Mouse (Mus musculus) small intestine, adult 2 months (tissue): ENCODE data around the gene Atoh7. TPM values are rescaled to one million over a fixed set of nuclear protein-coding genes. Genes with fewer than 3 reads are reported as not detected.
A peak's percentile ranks its signal among the peaks of the same experiment; 100 is the strongest.

Source experiments
- H3K27ac ChIP-seq: fragments of 200-500 bp; 2 replicates; pipeline ENCODE4 v1.5.1; 2012; ENCODE audit warnings: low read depth, low read length, control low read depth, inconsistent platforms; ENCODE audit not compliant: insufficient read depth
- H3K27me3 ChIP-seq: fragments of 200-500 bp; 2 replicates; pipeline ENCODE4 v1.6.1; 2012; ENCODE audit warnings: mild to moderate bottlenecking, moderate library complexity, low read length, inconsistent platforms; ENCODE audit not compliant: control insufficient read depth, insufficient read depth
- H3K36me3 ChIP-seq: fragments of 200-500 bp; 2 replicates; pipeline ENCODE4 v1.6.1; 2012; ENCODE audit warnings: mild to moderate bottlenecking, low read length, control low read depth, inconsistent platforms; ENCODE audit not compliant: control insufficient read depth, insufficient read depth
- H3K4me1 ChIP-seq: fragments of 200-500 bp; 2 replicates; pipeline ENCODE4 v1.6.1; 2012; ENCODE audit warnings: low read length, inconsistent platforms, mixed read lengths; ENCODE audit not compliant: control insufficient read depth, insufficient read depth, insufficient read length
- H3K4me3 ChIP-seq: fragments of 200-500 bp; 2 replicates; pipeline ENCODE4 v1.5.1; 2012; ENCODE audit warnings: low read depth, mild to moderate bottlenecking, control low read depth, inconsistent platforms, low read length, moderate library complexity
- CTCF ChIP-seq: fragments of 200-500 bp; IDR thresholded peaks from 2 replicates; pipeline ENCODE4 v1.5.1; 2012; ENCODE audit warnings: low read depth, mild to moderate bottlenecking, control low read depth, inconsistent platforms, low read length, moderate library complexity, mixed read lengths; ENCODE audit not compliant: insufficient replicate concordance, insufficient read length; ENCODE audit errors: extremely low read depth
- POLR2A ChIP-seq: fragments of 200-500 bp; IDR thresholded peaks from 2 replicates; pipeline ENCODE4 v1.6.1; 2012; ENCODE audit warnings: low read depth, mild to moderate bottlenecking, control low read depth, inconsistent platforms, low read length, moderate library complexity
- WGBS: fragments of 180-500 bp; shearing (Covaris S2); methylation state at CpG from one replicate; pipeline ENCODE4 v1.1.7; 2018; 5-methylcytosine and 5-hydroxymethylcytosine counted together
- polyA plus RNA-seq: library from polyadenylated mRNA; depleted of rRNA; stranded (reverse); fragments of >200 nt; gene quantifications from 2 replicates; pipeline ENCODE4 v1.2.3, GENCODE M21; 2012

The Atoh7 gene
- polyA plus RNA-seq, 1 experiment = not detected

GRCm38 (mm10) chr10:63096757-63097156 lies 2.7 kb upstream of the Atoh7 start:
- peaks cover 3% of the 10 kb centered on the region for H3K4me1 ChIP-seq
- WGBS = 58% methylated on average over 2 of the region's 2 CpGs
- H3K4me3 ChIP-seq = no peak overlapping the region
- no peak for TF ChIP-seq CTCF
- TF ChIP-seq POLR2A = no peak
- no peaks in the 10 kb centered on the region for H3K36me3 ChIP-seq
- no peak overlapping the region for H3K27ac ChIP-seq
- peaks cover 21% of the 10 kb centered on the region for H3K27me3 ChIP-seq

- Histone ChIP-seq H3K4me3 (no peak overlapping the region), H3K27me3 (peaks cover 21% of the 10 kb centered on the region), H3K27ac (no peak overlapping the region), H3K4me1 (peaks cover 3% of the 10 kb centered on the region), H3K36me3 (no peaks in the 10 kb centered on the region)
- 72% methylated on average over 12 of the region's 12 CpGs for WGBS
- no peak for TF ChIP-seq CTCF
- TF ChIP-seq POLR2A = no peak
These were observed 1.3 kb upstream of the Atoh7 start for GRCm38 (mm10) chr10:63098191-63098590.

- H3K27ac ChIP-seq = no peak overlapping the region
- H3K4me3 ChIP-seq = peak overlapping the region; percentile 61
- WGBS = under 1% methylated on average over 62 of the region's 62 CpGs
- H3K27me3 ChIP-seq = peaks cover 21% of the 10 kb centered on the region
- TF ChIP-seq CTCF (no peak), POLR2A (no peak)
- H3K4me1 ChIP-seq = peaks cover 3% of the 10 kb centered on the region
- H3K36me3 ChIP-seq = no peaks in the 10 kb centered on the region
These were observed 601 bp downstream of the Atoh7 start for GRCm38 (mm10) chr10:63099941-63100562.

GRCm38 (mm10) chr10:63100657-63101056 lies 1.2 kb downstream of the Atoh7 start:
- no peaks in the 10 kb centered on the region for H3K36me3 ChIP-seq
- no peak for TF ChIP-seq CTCF
- no peak for TF ChIP-seq POLR2A
- H3K4me1 ChIP-seq = peaks cover 3% of the 10 kb centered on the region
- 32% methylated on average over 9 of the region's 9 CpGs for WGBS
- no peak overlapping the region for H3K27ac ChIP-seq
- peaks cover 21% of the 10 kb centered on the region for H3K27me3 ChIP-seq
- peak overlapping the region; percentile 61 for H3K4me3 ChIP-seq

- Histone ChIP-seq H3K27ac (no peak overlapping the region), H3K4me3 (no peak overlapping the region), H3K36me3 (no peaks in the 10 kb centered on the region), H3K4me1 (no peaks in the 10 kb centered on the region), H3K27me3 (no peaks in the 10 kb centered on the region)
- WGBS = 39% methylated on average over 5 of the region's 5 CpGs
- TF ChIP-seq CTCF (peak; percentile 11; the same call in 1 of the 2 replicates), POLR2A (no peak)
These were observed 13.7 kb downstream of the Atoh7 start for GRCm38 (mm10) chr10:63113027-63113604.

GRCm38 (mm10) chr10:63113716-63114360 lies 14.4 kb downstream of the Atoh7 start:
- H3K27ac ChIP-seq = no peak overlapping the region
- H3K36me3 ChIP-seq = no peaks in the 10 kb centered on the region
- no peak for TF ChIP-seq CTCF
- TF ChIP-seq POLR2A = no peak
- H3K4me1 ChIP-seq = no peaks in the 10 kb centered on the region
- H3K4me3 ChIP-seq = no peak overlapping the region
- no peaks in the 10 kb centered on the region for H3K27me3 ChIP-seq
- WGBS = 85% methylated on average over 6 of the region's 6 CpGs

DNA sequence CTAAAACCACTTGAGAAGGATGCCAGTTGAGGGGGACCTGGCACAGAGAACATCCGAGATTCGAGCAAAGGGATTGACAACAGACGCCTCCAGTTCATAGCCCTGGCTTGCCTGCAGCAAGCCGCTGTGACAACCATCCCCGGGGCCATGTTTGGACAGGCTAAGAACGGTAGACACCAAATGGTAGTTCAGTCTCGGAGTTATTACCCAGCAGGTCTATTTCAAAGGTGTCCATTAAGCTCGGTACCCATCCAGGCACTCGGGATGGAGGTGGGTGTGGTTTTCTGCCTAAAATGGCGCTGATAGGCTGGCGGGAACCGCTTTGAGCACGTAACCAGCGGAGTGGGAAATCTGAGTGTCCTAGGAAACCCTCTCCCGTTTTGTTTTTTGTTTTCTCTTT lies 16.4 kb downstream of the Atoh7 start:
- H3K27ac ChIP-seq = no peak overlapping the region
- no peaks in the 10 kb centered on the region for H3K36me3 ChIP-seq
- H3K4me3 ChIP-seq = no peak overlapping the region
- WGBS = 87% methylated on average over 15 of the region's 15 CpGs
- TF ChIP-seq POLR2A = no peak
- H3K27me3 ChIP-seq = no peaks in the 10 kb centered on the region
- no peaks in the 10 kb centered on the region for H3K4me1 ChIP-seq

DNA sequence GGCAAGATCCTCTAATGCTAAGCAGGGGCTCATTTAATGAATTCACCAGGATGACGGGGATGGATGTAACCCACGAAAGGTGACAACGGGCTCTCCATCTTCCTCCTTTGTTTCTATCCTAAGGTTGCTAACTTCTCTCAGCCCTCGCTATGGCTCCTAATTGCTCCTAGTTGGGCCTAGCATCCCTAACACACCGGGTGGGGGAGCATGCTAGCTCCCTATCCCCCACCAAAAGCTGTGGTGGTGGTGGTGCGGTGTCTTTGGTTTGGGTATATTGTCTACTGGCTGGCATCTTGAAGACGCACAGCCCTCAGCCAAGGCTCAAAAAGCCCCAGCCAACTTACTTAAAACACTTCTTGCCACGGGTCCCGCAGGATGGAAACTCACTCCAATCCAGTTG lies 16.9 kb downstream of the Atoh7 start:
- WGBS = 94% methylated on average over 9 of the region's 9 CpGs
- Histone ChIP-seq H3K27ac (no peak overlapping the region), H3K4me1 (no peaks in the 10 kb centered on the region), H3K27me3 (no peaks in the 10 kb centered on the region), H3K4me3 (no peak overlapping the region), H3K36me3 (no peaks in the 10 kb centered on the region)
- TF ChIP-seq CTCF = no peak
- no peak for TF ChIP-seq POLR2A
